Mouse (Mus musculus) kidney, adult 8-10 months (tissue): Measurements from ENCODE around the gene Olfr1392.

Source experiments
- DNase-seq, 2 experiments: peaks; one replicate each; pipeline ENCODE4 v3.0.0; 2022

The Olfr1392 gene

GRCm38 (mm10) chr11:49322442-49322841 lies 37.4 kb downstream of the Olfr1392 start, which contains the start of gene Olfr1391:
TSS of gene Olfr1391 (plus strand) at chr11:49322742.
- DNase-seq: no peak

DNA sequence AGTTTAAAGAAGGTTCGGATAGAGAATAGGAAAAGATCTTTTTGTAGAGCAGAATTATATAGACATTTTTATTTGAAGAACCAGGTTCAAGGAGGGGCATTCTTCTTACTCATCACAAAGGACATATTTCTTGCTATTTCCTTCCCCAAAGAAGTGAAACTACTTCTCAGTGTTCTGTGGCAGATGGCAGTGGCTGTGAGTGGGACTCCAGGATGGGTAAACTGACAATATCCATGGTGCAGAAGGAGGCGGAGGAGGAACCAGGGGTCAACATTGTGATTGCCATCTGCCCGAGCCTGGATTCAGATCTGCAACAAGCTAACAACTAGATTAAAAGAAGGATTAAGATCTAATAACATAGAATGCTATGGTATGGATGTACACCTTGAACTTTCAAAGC lies 41.6 kb downstream of the Olfr1392 start:
- DNase-seq: no peak

- no peak for DNase-seq
Observed at GRCm38 (mm10) chr11:49329686-49330085, 44.6 kb downstream of the Olfr1392 start.

GRCm38 (mm10) chr11:49334888-49335287 lies 49.8 kb downstream of the Olfr1392 start, which contains the start of gene Olfr1390:
TSS of gene Olfr1390 (plus strand) at chr11:49335188.
- no peak for DNase-seq

DNA sequence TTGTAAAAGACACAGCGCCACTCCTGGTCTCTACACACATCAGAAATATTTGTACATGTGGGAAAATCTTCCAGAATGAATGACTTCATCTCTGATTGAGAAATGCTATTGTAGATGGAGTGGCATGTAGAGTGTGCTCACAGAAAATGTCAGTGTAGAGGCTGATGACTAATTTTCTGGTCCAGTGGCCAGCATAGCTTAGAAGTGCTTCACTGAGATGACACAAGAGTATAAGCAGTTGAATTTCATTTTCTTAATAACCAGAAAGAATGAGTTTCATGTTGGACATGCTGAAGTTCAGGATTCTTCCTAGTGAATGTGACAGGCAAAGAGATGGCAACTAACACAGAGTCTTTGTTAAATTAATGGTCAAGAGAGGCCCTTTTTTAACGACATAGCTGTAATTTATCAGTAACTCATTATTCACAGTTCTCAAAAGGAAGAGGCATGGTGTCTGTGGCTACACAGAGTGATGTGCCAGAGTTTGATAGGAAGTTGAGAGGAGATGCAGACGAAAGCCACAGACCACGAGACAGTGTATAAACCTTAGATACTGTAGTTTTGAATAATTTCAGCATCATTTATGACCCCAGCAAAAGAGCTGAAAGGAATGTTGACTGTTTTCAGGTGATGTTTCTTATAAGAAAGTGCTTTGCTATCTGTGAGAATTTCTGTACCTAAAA lies 52.2 kb downstream of the Olfr1392 start:
- DNase-seq: no peak
